Comparison of ENCODE assay signal across 8 mouse cellular contexts in genomic region chr14:121379827-121380145, GRCm38 (mm10). TPM values are rescaled to one million over a fixed set of nuclear protein-coding genes. Genes with fewer than 3 reads are reported as not detected.
DNase-seq lines count a peak whose midpoint lies in the region; ATAC-seq and TF ChIP-seq lines count a peak whose summit lies in the region.

Stk24 (minus strand) TSS chr14:121380011.

- H3K4me3 ChIP-seq in liver, adult 2 months (ENCODE audit: insufficient read depth, low read depth, low read length), result peak within 1 kb of the TSS; percentile 98
- H3K4me3 ChIP-seq in heart, embryonic 10.5 days, result peak within 1 kb of the TSS; percentile 93
- peak within 1 kb of the TSS; percentile 94 for H3K4me3 ChIP-seq in midbrain, embryonic 11.5 days (ENCODE audit: low read depth, low read length)

- TF ChIP-seq POLR2A in liver, adult 2 months (IDR thresholded peaks at IDR 0.05; ENCODE audit: extremely low read depth, insufficient read depth, low read length), result no peak

- no peak for DNase-seq in liver, adult 2 months (ENCODE audit: extremely low read depth, low read depth, low spot score)
- no peak for DNase-seq in liver
- no peak for DNase-seq in heart, embryonic 10.5 days (ENCODE audit: low spot score)
- peak in 1 of 2 experiments; percentile 19 for DNase-seq in layer of hippocampus, postnatal 36 days
- DNase-seq in midbrain, embryonic 11.5 days (ENCODE audit: low spot score, missing footprints), result no peak
- no peak for DNase-seq in right cerebral cortex, postnatal 4 days
- no peak for DNase-seq in urinary bladder, postnatal 36 days (ENCODE audit: low spot score in 2 of 2)

- H3K27me3 ChIP-seq in liver, adult 2 months (ENCODE audit: control insufficient read depth, insufficient read depth, low read length), result no peaks in the 10 kb centered on the region
- no peaks in the 10 kb centered on the region for H3K27me3 ChIP-seq in heart, embryonic 10.5 days (ENCODE audit: insufficient read depth, poor library complexity, severe bottlenecking)
- H3K27me3 ChIP-seq in midbrain, embryonic 11.5 days (ENCODE audit: control insufficient read depth, insufficient read depth, low read length), result no peaks in the 10 kb centered on the region

- H3K79me2 ChIP-seq in liver, adult 2 months (ENCODE audit: control insufficient read depth, insufficient read depth, low read length), result peaks cover 25% of the 10 kb centered on the region

- H3K36me3 ChIP-seq in liver, adult 2 months (ENCODE audit: control insufficient read depth, insufficient read depth, low read length), result no peaks in the 10 kb centered on the region
- H3K36me3 ChIP-seq in heart, embryonic 10.5 days, result no peaks in the 10 kb centered on the region
- H3K36me3 ChIP-seq in midbrain, embryonic 11.5 days (ENCODE audit: control insufficient read depth, insufficient read depth, low read length), result no peaks in the 10 kb centered on the region

- H3K4me2 ChIP-seq in midbrain, embryonic 11.5 days, result peak within 1 kb of the TSS; percentile 87

- no peak for TF ChIP-seq CTCF in liver, adult 2 months (IDR thresholded peaks at IDR 0.05; ENCODE audit: low read depth, low read length)

- WGBS in liver, adult 2 months, result 7% methylated on average over 11 of the region's 11 CpGs
- 7% methylated on average over 11 of the region's 11 CpGs for WGBS in heart, embryonic 10.5 days
- WGBS in midbrain, embryonic 11.5 days, result 7% methylated on average over 11 of the region's 11 CpGs

- H3K4me1 ChIP-seq in liver, adult 2 months (ENCODE audit: control insufficient read depth, insufficient read depth, low read length), result peaks cover 6% of the 10 kb centered on the region
- peaks cover 45% of the 10 kb centered on the region for H3K4me1 ChIP-seq in heart, embryonic 10.5 days
- H3K4me1 ChIP-seq in midbrain, embryonic 11.5 days (ENCODE audit: control insufficient read depth, insufficient read depth, low read length), result peaks cover 19% of the 10 kb centered on the region

- peak within 1 kb of the TSS; percentile 98 for H3K9ac ChIP-seq in liver, adult 2 months (ENCODE audit: low read depth, low read length)
- H3K9ac ChIP-seq in midbrain, embryonic 11.5 days (ENCODE audit: low read length), result peak within 1 kb of the TSS; percentile 95

- peak; percentile 30 for ATAC-seq in common myeloid progenitor, adult 5-6 weeks (replicated peaks; ENCODE audit: low read depth, poor library complexity, severe bottlenecking)
- ATAC-seq in midbrain, embryonic 11.5 days (ENCODE audit: low FRiP score), result peak; percentile 45; the same call in 1 of the 2 replicates

- peak within 1 kb of the TSS; percentile 97 for H3K27ac ChIP-seq in liver, adult 2 months (replicated peaks; ENCODE audit: insufficient read depth, low read depth, low read length)
- H3K27ac ChIP-seq in heart, embryonic 10.5 days, result peak within 1 kb of the TSS; percentile 98
- H3K27ac ChIP-seq in midbrain, embryonic 11.5 days (ENCODE audit: low read depth, low read length), result peak within 1 kb of the TSS; percentile 83

- no peaks in the 10 kb centered on the region for H3K9me3 ChIP-seq in heart, embryonic 10.5 days
- H3K9me3 ChIP-seq in midbrain, embryonic 11.5 days (ENCODE audit: control insufficient read depth, low read length), result no peaks in the 10 kb centered on the region

RNA-seq across cellular contexts. Expression of gene Stk24, which starts in this region (rescaled TPM):
- total RNA-seq in liver, adult 2 months (2014; rRNA removed), result 10.1 and 12.6 TPM in 2 replicates
- 8.6 and 9.3 TPM in 2 replicates for polyA plus RNA-seq in liver, adult 2 months (2012; rRNA removed)
- total RNA-seq in common myeloid progenitor, adult 5-6 weeks (2017), result 79.8 and 100 TPM in 2 replicates
- polyA plus RNA-seq in heart, embryonic 10.5 days (2016; fragmentation: Nextera tagmentation; extraction: Ambion mirVana), result 37.9 and 39.8 TPM in 2 replicates
- 10 to 100 TPM; 57.3 to 62.1 TPM for total RNA-seq in layer of hippocampus, postnatal 36 days (2021)
- 40.4 and 43.5 TPM in 2 replicates for polyA plus RNA-seq in midbrain, embryonic 11.5 days (2014; fragmentation: Nextera tagmentation; extraction: Ambion mirVana)
